Mouse (Mus musculus) heart, postnatal 0 days (tissue): Measurements from ENCODE around the gene Aco1. TPM values are rescaled to one million over a fixed set of nuclear protein-coding genes. Genes with fewer than 3 reads are reported as not detected.

ENCODE experiments used
- ATAC-seq: fragments of 200-750 bp; cut with Nextera tagmentation; 2 replicates; pipeline ENCODE4 v1.8.0; 2017; ENCODE audit warnings: low read depth, moderate number of reproducible peaks, moderate library complexity; ENCODE audit not compliant: insufficient read depth
- DNase-seq: peaks from one replicate; pipeline ENCODE4 v3.0.0-alpha.2; 2016; ENCODE audit warnings: low spot score
- H3K27ac ChIP-seq: fragments of 300-500 bp; sonication (generic); 2 replicates; pipeline ENCODE4 v1.5.1; 2014; ENCODE audit warnings: low read depth, mild to moderate bottlenecking
- H3K27me3 ChIP-seq: fragments of 300-500 bp; sonication (generic); 2 replicates; pipeline ENCODE4 v1.6.1; 2014; ENCODE audit warnings: low read length, mixed read lengths; ENCODE audit not compliant: control insufficient read depth, insufficient read depth
- H3K36me3 ChIP-seq: fragments of 300-500 bp; sonication (generic); replicated peaks from 2 replicates; pipeline ENCODE4 v1.6.1; 2014; ENCODE audit warnings: low read length, mixed read lengths; ENCODE audit not compliant: control insufficient read depth, insufficient read depth
- H3K4me1 ChIP-seq: fragments of 300-500 bp; sonication (generic); 2 replicates; pipeline ENCODE4 v1.6.1; 2014; ENCODE audit warnings: antibody characterized with exemption; ENCODE audit not compliant: control insufficient read depth, insufficient read depth
- H3K4me2 ChIP-seq: fragments of 300-500 bp; sonication (generic); 2 replicates; pipeline ENCODE4 v1.6.1; 2014; ENCODE audit warnings: low read depth, mild to moderate bottlenecking, low read length, moderate library complexity
- H3K4me3 ChIP-seq: fragments of 300-500 bp; sonication (generic); 2 replicates; pipeline ENCODE4 v1.5.1; 2014; ENCODE audit warnings: low read depth, low read length
- H3K9ac ChIP-seq: fragments of 300-500 bp; sonication (generic); replicated peaks from 2 replicates; pipeline ENCODE4 v1.6.1; 2014; ENCODE audit warnings: low read depth, low read length, mixed read lengths
- H3K9me3 ChIP-seq: fragments of 300-500 bp; sonication (generic); replicated peaks from 2 replicates; pipeline ENCODE4 v1.6.1; 2016; ENCODE audit warnings: low read length; ENCODE audit not compliant: control insufficient read depth
- CTCF ChIP-seq: IDR thresholded peaks from 2 replicates; pipeline ENCODE4 v1.5.1; 2016; ENCODE audit warnings: antibody characterized with exemption, control low read depth, low read depth
- EP300 ChIP-seq: IDR thresholded peaks from 2 replicates; pipeline ENCODE4 v1.6.1; 2016; ENCODE audit warnings: antibody characterized with exemption, low read depth
- WGBS: fragments of 180-500 bp; shearing (Covaris S2); extraction: QIAGEN DNeasy Blood & Tissue Kit; methylation state at CpG from one replicate; pipeline ENCODE4 v1.1.7; 2014; 5-methylcytosine and 5-hydroxymethylcytosine counted together
- polyA plus RNA-seq: library from polyadenylated mRNA; unstranded; fragments of >200 nt; fragmentation: Nextera tagmentation; extraction: Ambion mirVana; gene quantifications from 2 replicates; pipeline ENCODE4 v1.2.1, GENCODE M21; 2015
- total RNA-seq: library from RNA; depleted of rRNA; stranded (reverse); fragments of >200 nt; gene quantifications from 2 replicates; pipeline ENCODE4 v1.2.3, GENCODE M21; 2014; ENCODE audit warnings: low replicate concordance

Gene Aco1
- total and polyA plus RNA-seq, 2 experiments from 2014 or later = 28.0 to 42.6 TPM

GRCm38 (mm10) chr4:40143533-40143871 lies 621 bp downstream of the Aco1 start:
- TF ChIP-seq CTCF (no peak), EP300 (no peak)
- peaks cover 14% of the 10 kb centered on the region for H3K4me1 ChIP-seq
- H3K9ac ChIP-seq = peak overlapping the region; percentile 91
- H3K4me2 ChIP-seq = peak overlapping the region; percentile 95
- WGBS = under 1% methylated on average over 27 of the region's 27 CpGs
- peak overlapping the region; percentile 91 for H3K4me3 ChIP-seq
- no peaks in the 10 kb centered on the region for H3K9me3 ChIP-seq
- no peaks in the 10 kb centered on the region for H3K36me3 ChIP-seq
- H3K27ac ChIP-seq = peak overlapping the region; percentile 91
- ATAC-seq (no peak; the same call in 1 of the 2 replicates), DNase-seq (no peak)
- H3K27me3 ChIP-seq = no peaks in the 10 kb centered on the region

GRCm38 (mm10) chr4:40144543-40144942 lies 1.7 kb downstream of the Aco1 start:
- Histone ChIP-seq H3K4me2 (peak overlapping the region; percentile 95), H3K27ac (no peak overlapping the region), H3K9me3 (no peaks in the 10 kb centered on the region), H3K4me3 (peak overlapping the region; percentile 91; the same call in 1 of the 2 replicates), H3K27me3 (no peaks in the 10 kb centered on the region), H3K36me3 (no peaks in the 10 kb centered on the region), H3K4me1 (peaks cover 14% of the 10 kb centered on the region), H3K9ac (no peak overlapping the region)
- DNase-seq = no peak
- 65% methylated on average over 1 of the region's 1 CpGs for WGBS
- TF ChIP-seq CTCF = no peak
- TF ChIP-seq EP300 = no peak
- ATAC-seq = no peak

- TF ChIP-seq CTCF (no peak), EP300 (no peak)
- Histone ChIP-seq H3K4me3 (no peak overlapping the region), H3K27ac (no peak overlapping the region), H3K36me3 (no peaks in the 10 kb centered on the region), H3K9ac (no peak overlapping the region), H3K9me3 (no peaks in the 10 kb centered on the region), H3K4me2 (no peak overlapping the region), H3K27me3 (no peaks in the 10 kb centered on the region), H3K4me1 (peaks cover 14% of the 10 kb centered on the region)
- ATAC-seq (no peak), DNase-seq (no peak)
- 63% methylated on average over 3 of the region's 3 CpGs for WGBS
Observed at GRCm38 (mm10) chr4:40144981-40145380, 2.1 kb downstream of the Aco1 start.

GRCm38 (mm10) chr4:40148281-40148680 lies 5.4 kb downstream of the Aco1 start:
- no peak for DNase-seq
- Histone ChIP-seq H3K27me3 (no peaks in the 10 kb centered on the region), H3K27ac (no peak overlapping the region), H3K9me3 (no peaks in the 10 kb centered on the region), H3K4me1 (peaks cover 8% of the 10 kb centered on the region; the same call in 1 of the 2 replicates), H3K9ac (no peak overlapping the region), H3K36me3 (no peaks in the 10 kb centered on the region), H3K4me2 (no peak overlapping the region), H3K4me3 (no peak overlapping the region)
- no peak for ATAC-seq
- WGBS = 73% methylated on average over 5 of the region's 5 CpGs
- TF ChIP-seq CTCF (no peak), EP300 (no peak)

GRCm38 (mm10) chr4:40150046-40150445 lies 7.2 kb downstream of the Aco1 start:
- Histone ChIP-seq H3K9ac (no peak overlapping the region), H3K4me2 (no peak overlapping the region), H3K27me3 (no peaks in the 10 kb centered on the region), H3K27ac (no peak overlapping the region), H3K36me3 (no peaks in the 10 kb centered on the region), H3K4me1 (no peaks in the 10 kb centered on the region), H3K9me3 (no peaks in the 10 kb centered on the region), H3K4me3 (no peak overlapping the region)
- no peak for TF ChIP-seq EP300
- no peak for TF ChIP-seq CTCF
- 88% methylated on average over 7 of the region's 7 CpGs for WGBS
- ATAC-seq = no peak
- DNase-seq = no peak

- DNase-seq (no peak), ATAC-seq (no peak)
- no peaks in the 10 kb centered on the region; the same call in 1 of the 2 replicates for H3K4me1 ChIP-seq
- WGBS = 96% methylated on average over 2 of the region's 2 CpGs
- no peaks in the 10 kb centered on the region for H3K36me3 ChIP-seq
- no peak overlapping the region for H3K4me3 ChIP-seq
- H3K9me3 ChIP-seq = no peaks in the 10 kb centered on the region
- no peak overlapping the region for H3K27ac ChIP-seq
- no peak overlapping the region for H3K4me2 ChIP-seq
- H3K9ac ChIP-seq = no peak overlapping the region
- TF ChIP-seq EP300 = no peak
- no peak for TF ChIP-seq CTCF
- H3K27me3 ChIP-seq = no peaks in the 10 kb centered on the region
Observed at GRCm38 (mm10) chr4:40152771-40153170, 9.9 kb downstream of the Aco1 start.
